Mouse (Mus musculus): ENCODE results near the gene Npas2. TPM values are rescaled to one million over a fixed set of nuclear protein-coding genes. Genes with fewer than 3 reads are reported as not detected.

Npas2 gene
- total and polyA plus RNA-seq, 3 experiments, result not detected

DNA sequence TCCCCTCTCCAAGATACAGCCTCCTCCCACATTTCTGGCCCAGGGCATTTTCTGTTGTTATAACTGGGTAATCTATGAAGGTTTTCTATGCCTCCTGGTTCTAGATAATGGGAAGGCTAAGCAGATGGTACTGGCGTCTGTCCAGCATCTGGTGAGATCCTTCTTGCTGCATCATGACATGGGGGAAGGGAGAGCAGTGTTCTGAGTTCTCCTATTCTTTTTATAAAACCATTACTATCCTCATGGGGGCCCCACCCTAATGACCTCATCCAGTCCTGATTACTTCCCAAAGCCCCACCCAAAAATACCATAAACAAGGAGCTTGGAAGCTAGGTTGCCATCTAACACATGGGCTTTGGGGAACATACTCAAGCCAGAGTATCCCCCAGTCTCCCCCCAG lies 155.5 kb downstream of the Npas2 start:
- Histone ChIP-seq H3K9ac (ENCODE audit: control insufficient read depth, low read depth, low read length, poor library complexity, severe bottlenecking) (no peak overlapping the region), H3K9me3 (replicated peaks; ENCODE audit: insufficient read depth, low read length) (no peaks in the 10 kb centered on the region), H3K4me1 (ENCODE audit: control insufficient read depth in 1 of 2, insufficient read depth in 2 of 2, low read length in 2 of 2) (no peaks in the 10 kb centered on the region), H3K4me3 (ENCODE audit: control insufficient read depth in 1 of 2, insufficient read depth in 1 of 2, low read depth in 2 of 2, low read length in 2 of 2) (no peak overlapping the region), H3K36me3 (ENCODE audit: control insufficient read depth in 1 of 2, insufficient read depth in 2 of 2, low read length in 2 of 2) (no peaks in the 10 kb centered on the region), H3K27me3 (ENCODE audit: control insufficient read depth in 1 of 2, insufficient read depth in 2 of 2, low read length in 2 of 2) (peaks cover 0 to 3% of the 10 kb centered on the region in 2 experiments; a peak in 2 of 4 replicates), H3K27ac (ENCODE audit: control insufficient read depth, low read depth, low read length) (no peak overlapping the region), H3K79me2 (ENCODE audit: control insufficient read depth, insufficient read depth, low read length, poor library complexity) (no peaks in the 10 kb centered on the region)
- DNase-seq (ENCODE audit: low read depth, low spot score), result peak; percentile 19
- peak; percentile 32; the same call in 1 of the 2 replicates for TF ChIP-seq ETS1 (IDR thresholded peaks at IDR 0.05; ENCODE audit: low read depth, low read length)
- no peak for TF ChIP-seq ZKSCAN1 (IDR thresholded peaks at IDR 0.05; ENCODE audit: low read depth, low read length)
- no peak for TF ChIP-seq MEF2A (IDR thresholded peaks at IDR 0.05; ENCODE audit: extremely low read depth, insufficient replicate concordance, low read depth, low read length, poor library complexity, severe bottlenecking)

DNA sequence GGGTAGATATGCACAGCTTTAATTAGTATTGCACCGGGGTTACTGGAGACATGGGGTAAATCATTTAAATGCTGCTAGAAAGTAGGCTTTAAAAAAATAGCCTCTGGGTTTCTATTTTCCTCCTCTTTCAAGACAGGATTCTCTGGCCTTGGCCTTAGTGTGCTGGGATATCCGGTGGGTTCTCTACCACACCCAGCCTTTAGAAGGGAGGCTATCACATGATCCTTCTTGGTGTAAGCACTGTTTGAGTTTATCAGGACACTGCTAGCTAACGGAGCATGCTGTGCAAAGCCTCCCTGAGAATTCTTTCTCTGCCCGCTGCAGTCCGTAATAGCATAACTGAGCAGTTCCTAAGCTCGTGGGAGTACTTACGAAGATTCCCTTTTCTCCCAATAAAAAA lies 155.9 kb downstream of the Npas2 start:
- TF ChIP-seq NELFE (IDR thresholded peaks at IDR 0.05; ENCODE audit: low read depth, low read length) (no peak), ELF1 (IDR thresholded peaks at IDR 0.05; ENCODE audit: low read depth, low read length) (no peak), POLR2AphosphoS5 (IDR thresholded peaks at IDR 0.05; ENCODE audit: borderline replicate concordance, low read depth, low read length) (no peak)
- H3K4me3 ChIP-seq (ENCODE audit: control insufficient read depth in 1 of 2, insufficient read depth in 1 of 2, low read depth in 2 of 2, low read length in 2 of 2), result no peak overlapping the region
- H3K9ac ChIP-seq (ENCODE audit: control insufficient read depth, low read depth, low read length, poor library complexity, severe bottlenecking), result no peak overlapping the region
- H3K4me1 ChIP-seq (ENCODE audit: control insufficient read depth in 1 of 2, insufficient read depth in 2 of 2, low read length in 2 of 2), result no peaks in the 10 kb centered on the region
- H3K79me2 ChIP-seq (ENCODE audit: control insufficient read depth, insufficient read depth, low read length, poor library complexity), result no peaks in the 10 kb centered on the region
- H3K9me3 ChIP-seq (replicated peaks; ENCODE audit: insufficient read depth, low read length), result no peaks in the 10 kb centered on the region
- H3K27ac ChIP-seq (ENCODE audit: control insufficient read depth, low read depth, low read length), result no peak overlapping the region
- no peaks in the 10 kb centered on the region for H3K36me3 ChIP-seq (ENCODE audit: control insufficient read depth in 1 of 2, insufficient read depth in 2 of 2, low read length in 2 of 2)
- peaks cover 0 to 3% of the 10 kb centered on the region in 2 experiments; a peak in 2 of 4 replicates for H3K27me3 ChIP-seq (ENCODE audit: control insufficient read depth in 1 of 2, insufficient read depth in 2 of 2, low read length in 2 of 2)
- DNase-seq (ENCODE audit: low read depth, low spot score), result no peak

GRCm38 (mm10) chr1:39361754-39362514 lies 168.4 kb downstream of the Npas2 start:
- TF ChIP-seq NELFE (IDR thresholded peaks at IDR 0.05; ENCODE audit: low read depth, low read length) (no peak), MXI1 (IDR thresholded peaks at IDR 0.05; ENCODE audit: low read depth, low read length) (no peak), UBTF (IDR thresholded peaks at IDR 0.05; ENCODE audit: borderline replicate concordance, insufficient read depth, low read depth, low read length) (no peak), SIN3A (IDR thresholded peaks at IDR 0.05; ENCODE audit: low read length) (no peak), MAX (IDR thresholded peaks at IDR 0.05; ENCODE audit: low read length) (no peak), MAZ (IDR thresholded peaks at IDR 0.05; ENCODE audit: low read depth, low read length) (no peak), POLR2AphosphoS2 (IDR thresholded peaks at IDR 0.05; ENCODE audit: low read length) (no peak), TCF12 (IDR thresholded peaks at IDR 0.05; ENCODE audit: low read depth, low read length) (no peak), RCOR1 (IDR thresholded peaks at IDR 0.05; ENCODE audit: low read depth, low read length) (no peak), HCFC1 (IDR thresholded peaks at IDR 0.05; ENCODE audit: low read depth, low read length) (no peak), ZKSCAN1 (IDR thresholded peaks at IDR 0.05; ENCODE audit: low read depth, low read length) (no peak), E2F4 (IDR thresholded peaks at IDR 0.05; ENCODE audit: borderline replicate concordance, low read depth, low read length) (no peak), POLR2A (IDR thresholded peaks at IDR 0.05; ENCODE audit: control insufficient read depth in 1 of 2, insufficient read depth in 1 of 2, low read depth in 1 of 2, low read length in 2 of 2, poor library complexity in 1 of 2) (no peak)
- H3K27me3 ChIP-seq (ENCODE audit: control insufficient read depth in 1 of 2, insufficient read depth in 2 of 2, low read length in 2 of 2), result peaks cover 1 to 6% of the 10 kb centered on the region in 2 experiments
- no peaks in the 10 kb centered on the region for H3K79me2 ChIP-seq (ENCODE audit: control insufficient read depth, insufficient read depth, low read length, poor library complexity)
- peaks cover 0 to 14% of the 10 kb centered on the region in 2 experiments; a peak in 2 of 4 replicates for H3K4me1 ChIP-seq (ENCODE audit: control insufficient read depth in 1 of 2, insufficient read depth in 2 of 2, low read length in 2 of 2)
- peaks cover 0 to 6% of the 10 kb centered on the region in 2 experiments; a peak in 2 of 4 replicates for H3K36me3 ChIP-seq (ENCODE audit: control insufficient read depth in 1 of 2, insufficient read depth in 2 of 2, low read length in 2 of 2)
- no peak overlapping the region for H3K27ac ChIP-seq (ENCODE audit: control insufficient read depth, low read depth, low read length)
- no peak overlapping the region for H3K4me3 ChIP-seq (ENCODE audit: control insufficient read depth in 1 of 2, insufficient read depth in 1 of 2, low read depth in 2 of 2, low read length in 2 of 2)
- no peaks in the 10 kb centered on the region for H3K9me3 ChIP-seq (replicated peaks; ENCODE audit: insufficient read depth, low read length)
- H3K9ac ChIP-seq (ENCODE audit: control insufficient read depth, low read depth, low read length, poor library complexity, severe bottlenecking), result no peak overlapping the region
- no peak for DNase-seq (ENCODE audit: low read depth, low spot score)

Measured in MEL (cell line).